Mouse (Mus musculus) layer of hippocampus, adult 18-20 months (tissue): Measurements from ENCODE around the gene Grb10. TPM values are rescaled to one million over a fixed set of nuclear protein-coding genes. Genes with fewer than 3 reads are reported as not detected.
A peak's percentile ranks its signal among the peaks of the same experiment; 100 is the strongest.

ENCODE experiments used
- DNase-seq, 2 experiments: peaks; one replicate each; pipeline ENCODE4 v3.0.0; 2022; ENCODE audit warnings: low spot score in 2 of 2
- total RNA-seq, 2 experiments: library from RNA; stranded (reverse); gene quantifications; 2 replicates each; pipeline ENCODE4 v1.2.3; 2021

Grb10 gene
- total RNA-seq, 2 experiments from 2014 or later: 27.5 to 30.9 TPM

DNA sequence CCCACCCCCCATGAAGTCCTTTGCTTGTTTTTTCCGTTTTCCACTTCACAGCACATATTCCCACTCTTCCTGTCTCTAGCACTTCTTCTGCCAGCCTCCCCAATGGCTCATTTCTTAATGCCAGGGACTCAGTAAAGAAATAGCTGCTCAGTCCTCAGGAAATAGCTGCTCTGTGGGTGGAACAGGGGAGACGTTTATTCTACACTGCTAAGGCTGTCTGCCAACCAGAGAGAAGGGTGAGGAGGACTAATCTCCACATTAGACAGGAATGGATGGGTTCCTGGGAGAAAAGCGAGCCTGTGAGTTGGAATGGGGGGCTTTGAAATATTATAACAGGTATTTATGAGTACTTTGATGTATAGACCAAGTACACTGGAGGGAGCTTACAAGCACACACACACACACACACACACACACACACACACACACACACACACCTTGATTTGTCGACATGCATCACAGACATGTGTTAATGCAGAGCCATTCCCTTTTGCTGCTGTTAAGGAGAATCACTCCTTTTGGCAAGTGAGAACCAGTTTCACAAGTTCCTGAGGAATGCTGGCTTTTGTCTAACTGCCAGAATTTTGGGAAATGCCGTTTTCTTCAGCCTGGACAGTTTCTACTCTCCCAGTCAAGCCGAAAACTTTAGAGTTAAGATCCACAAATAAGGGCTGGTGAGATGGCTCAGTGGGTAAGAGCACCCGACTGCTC is 130.6 kb downstream of the Grb10 start:
- DNase-seq: no peak

DNA sequence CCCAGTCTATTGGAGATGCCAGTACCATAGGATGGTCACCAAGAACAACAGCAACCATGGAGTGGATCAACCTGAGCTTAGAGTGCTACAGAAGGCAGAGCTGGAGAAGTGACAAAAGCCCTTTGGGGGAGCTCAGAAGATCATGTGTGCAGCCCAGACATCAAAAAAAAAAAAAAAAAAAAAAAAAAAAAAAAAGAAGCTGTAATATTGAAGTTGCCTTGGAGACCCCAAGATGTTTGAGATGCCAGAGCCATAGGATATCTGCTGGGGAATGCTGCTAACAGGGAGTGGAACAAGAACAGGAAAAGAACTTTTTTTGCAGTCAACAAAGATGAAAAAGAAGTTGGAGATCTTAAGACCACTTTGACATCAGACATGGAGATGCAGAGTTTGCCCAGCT is 133.0 kb downstream of the Grb10 start:
- DNase-seq: no peak

DNA sequence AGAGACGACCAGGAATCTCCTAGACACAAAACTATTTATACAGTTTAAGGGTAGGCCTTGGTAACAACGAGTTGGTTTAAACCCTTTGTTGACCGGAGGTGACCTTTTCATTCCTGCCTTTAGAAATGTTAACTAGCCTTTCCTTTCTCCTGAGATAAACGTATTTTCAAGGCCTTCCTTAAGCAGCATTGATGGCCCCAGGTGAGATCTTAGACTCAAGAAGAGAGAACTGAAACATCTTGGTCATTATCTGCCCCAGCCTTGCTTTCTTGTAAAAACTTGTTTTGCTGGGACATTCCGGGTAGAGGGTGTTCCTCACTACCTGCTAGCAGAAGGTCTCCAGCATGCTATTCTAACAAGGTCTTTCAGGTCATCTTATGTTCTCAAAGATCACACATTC is 133.5 kb downstream of the Grb10 start:
- DNase-seq: no peak

DNA sequence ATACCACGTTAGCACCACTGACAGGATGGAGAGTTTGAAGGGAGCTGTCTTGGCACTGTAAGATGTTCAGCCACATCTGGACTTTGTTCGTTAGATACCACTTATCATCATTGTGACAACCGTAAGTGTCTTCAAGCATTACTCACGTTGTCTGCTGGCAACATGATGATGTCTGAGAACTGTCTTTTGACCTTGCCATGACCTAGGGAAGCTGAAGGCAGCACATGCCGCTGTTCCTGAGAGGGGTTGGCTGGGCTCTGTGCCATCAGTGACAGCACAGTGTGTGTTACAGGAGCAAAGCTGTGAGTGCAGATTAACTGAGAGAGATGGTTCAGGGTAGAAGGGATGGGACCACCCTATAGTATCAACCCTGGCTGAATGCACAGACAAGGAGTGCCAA is 137.0 kb downstream of the Grb10 start:
- DNase-seq: no peak

DNA sequence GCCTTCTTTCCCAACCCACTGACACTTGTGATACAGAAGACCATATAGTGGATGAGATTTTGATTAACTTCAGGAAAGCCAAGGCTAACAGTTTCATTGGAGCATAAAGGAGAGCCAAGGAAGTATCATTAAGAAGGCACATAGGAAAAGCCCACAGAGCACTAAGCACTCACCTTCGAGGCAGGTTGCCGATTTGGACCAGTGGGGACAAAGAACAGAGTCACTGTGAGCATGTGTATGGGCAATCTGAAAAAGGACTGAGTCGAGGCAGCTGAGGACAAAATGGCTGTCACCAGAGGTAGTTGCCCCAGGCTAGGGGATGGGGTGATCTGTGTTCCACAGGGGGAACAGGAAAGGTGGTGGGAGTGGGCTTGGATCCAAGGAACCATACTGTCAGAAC is 140.0 kb downstream of the Grb10 start:
- DNase-seq: no peak

DNA sequence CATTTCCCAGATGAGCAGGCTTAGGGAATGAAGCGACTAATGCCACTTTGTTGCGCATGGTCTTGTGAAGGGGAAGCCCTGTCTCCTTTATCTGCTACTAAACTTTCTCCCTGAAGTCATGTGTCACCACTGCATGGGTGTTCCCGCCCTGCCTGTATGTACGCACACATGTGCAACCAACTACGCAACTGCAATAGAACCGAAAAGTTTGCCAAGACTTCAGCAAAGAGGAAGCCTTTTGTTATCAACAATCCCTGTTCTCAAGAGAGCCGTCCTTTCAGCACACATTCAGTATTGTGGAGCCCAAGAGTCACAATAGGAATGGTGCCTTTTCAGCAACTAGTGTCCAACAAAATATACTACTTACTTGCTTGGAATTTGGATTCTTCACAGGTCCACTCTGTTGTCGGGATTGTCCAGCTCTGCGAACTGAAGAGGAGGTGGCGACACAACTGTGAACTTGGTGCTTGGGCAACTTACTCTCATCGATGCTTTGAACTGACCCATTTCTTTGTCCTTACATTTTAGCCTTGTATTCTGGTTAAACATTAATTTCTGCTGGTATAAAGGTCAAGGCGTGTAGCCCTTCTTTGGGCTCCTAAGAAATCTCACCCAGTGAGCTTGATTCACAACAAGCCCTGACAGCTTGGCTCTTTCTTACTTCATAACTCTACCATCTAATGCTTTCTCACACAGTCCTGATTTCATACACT is 140.7 kb downstream of the Grb10 start, which contains the start of gene Ddc:
Gene Ddc, minus strand, starts transcription at position 500 of the 713 bp plus-strand sequence.
- DNase-seq: no peak

DNA sequence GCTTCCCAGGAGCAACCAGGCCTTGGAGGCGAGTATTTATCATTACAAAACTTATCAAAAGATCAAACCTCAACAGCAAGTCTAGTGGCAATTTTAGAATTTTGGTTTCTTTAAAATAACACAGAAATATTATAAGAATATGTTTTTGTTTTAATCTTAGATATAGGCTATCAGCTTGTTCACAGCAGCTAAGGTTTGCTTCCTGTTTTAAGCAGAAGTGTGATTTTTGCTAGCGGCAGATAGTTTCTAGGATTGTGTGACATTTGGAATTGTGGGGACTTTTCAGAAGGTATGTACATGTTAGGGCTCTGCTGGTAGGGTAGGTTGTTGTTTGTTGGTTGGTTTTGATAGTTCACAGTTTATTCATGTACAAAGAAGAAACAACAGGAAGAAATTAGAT is 143.0 kb downstream of the Grb10 start:
- DNase-seq: no peak

DNA sequence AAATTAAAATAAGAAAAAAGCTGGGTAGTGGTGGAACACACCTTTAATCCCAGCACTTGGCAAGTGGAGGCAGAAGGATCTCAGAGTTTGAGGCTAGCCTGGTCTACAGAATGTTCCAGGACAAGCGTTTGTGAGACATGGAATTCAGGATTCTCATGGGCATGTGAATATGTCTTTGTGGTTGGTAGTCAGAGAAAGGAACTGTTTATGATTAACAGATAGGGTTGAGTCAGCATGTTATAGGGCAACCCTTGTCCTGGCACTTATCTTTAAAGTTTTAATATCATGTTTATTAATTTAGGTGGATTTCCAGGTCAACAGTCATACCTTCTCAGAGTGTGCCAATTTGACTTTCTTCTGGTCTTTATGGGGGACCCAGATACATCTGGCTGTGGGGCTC is 144.7 kb downstream of the Grb10 start:
- DNase-seq: no peak

DNA sequence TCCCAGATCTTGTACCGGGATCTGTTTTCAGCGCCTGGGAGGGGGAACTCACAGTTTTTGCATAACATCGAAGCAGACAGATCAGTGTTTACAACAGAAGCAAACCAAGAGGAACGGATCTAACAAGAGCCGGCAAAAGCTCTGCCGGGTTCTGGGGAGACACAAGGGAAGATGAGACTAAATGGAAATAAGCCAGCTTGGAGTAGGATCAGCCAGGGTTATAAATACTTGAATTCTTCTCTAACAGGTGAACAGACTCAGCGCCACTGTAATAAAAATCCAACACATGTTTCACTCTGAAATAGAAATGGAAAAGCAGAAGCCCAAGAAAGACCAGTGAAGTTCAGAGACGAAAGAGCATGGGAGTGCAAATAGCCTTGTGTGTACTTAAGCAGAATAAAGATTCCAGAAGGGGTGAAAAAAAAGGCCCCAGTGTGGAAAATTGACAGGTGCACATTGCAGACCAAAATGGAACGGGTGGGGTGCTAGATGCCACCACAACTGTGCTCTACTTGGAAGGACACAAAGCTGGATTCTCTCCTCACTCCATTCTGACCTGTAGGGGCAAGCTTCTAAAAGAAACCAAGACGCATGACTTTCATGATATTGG is 145.4 kb downstream of the Grb10 start:
- no peak for DNase-seq

DNA sequence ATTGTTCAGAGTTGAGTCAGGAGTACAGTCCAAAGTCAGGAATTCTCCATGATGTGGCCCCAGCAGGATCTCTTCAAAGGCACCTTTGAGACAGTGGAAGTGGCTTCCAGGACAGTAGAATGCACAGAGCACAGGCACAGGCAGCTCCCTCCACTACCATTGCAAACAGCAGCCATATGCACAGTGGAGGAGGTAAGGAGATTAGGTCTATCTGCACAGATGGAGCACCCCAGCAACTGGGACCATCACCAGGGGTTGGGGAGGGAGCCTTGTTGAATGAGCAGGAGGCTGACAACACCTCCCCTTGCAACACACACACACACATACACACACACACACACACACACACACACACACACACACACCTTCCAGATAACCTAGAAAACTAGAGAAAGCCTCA is 146.7 kb downstream of the Grb10 start:
- DNase-seq: peak in 1 of 2 experiments; percentile 21

DNA sequence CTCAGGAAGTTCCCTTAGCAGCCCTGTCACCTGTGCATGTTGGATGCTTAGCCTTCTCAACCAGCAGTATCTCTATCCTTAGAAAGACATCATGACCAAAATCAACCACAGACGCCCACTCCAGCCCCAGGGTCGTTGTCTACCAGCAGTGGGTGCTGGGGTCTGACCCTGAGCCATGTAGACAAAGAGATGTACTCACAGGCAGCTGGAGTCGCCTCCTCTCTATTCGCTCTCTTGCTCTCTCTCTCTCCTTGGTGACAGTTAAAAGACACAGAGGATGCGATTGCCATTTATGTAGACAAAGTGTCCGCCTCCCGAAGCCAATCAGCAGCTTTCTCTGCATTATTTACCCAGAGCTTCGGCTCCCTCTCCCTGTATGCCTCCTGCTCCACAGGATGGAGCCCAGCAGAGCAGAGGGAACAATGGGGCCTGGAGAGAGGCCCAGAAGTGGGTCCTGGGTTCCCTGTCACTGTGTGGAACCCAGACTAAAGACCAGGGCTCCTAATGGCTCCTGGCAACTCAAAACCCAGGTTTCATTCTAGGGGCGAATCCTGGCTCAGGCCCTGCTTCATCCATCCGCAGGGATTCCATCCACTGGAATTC is 148.2 kb downstream of the Grb10 start:
- DNase-seq: peak in 1 of 2 experiments; percentile 36

DNA sequence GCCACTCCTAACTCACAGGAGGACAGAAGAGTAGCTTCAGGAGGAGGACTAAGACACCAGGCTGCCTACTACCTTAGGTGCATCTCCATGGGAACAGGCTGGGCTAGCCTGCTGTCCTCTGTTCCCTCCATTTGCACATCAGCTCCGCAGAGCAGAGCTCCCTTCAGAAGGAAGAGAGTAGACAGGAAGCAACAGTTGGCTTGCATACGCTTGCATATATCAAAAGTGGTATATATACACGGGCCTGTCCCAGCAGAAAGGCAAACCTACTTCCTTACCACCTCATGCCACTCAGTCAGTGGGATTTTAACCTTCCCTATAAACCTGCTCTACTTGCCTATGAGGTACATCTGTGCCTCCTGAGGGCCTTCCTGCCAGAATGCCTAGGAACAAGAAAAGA is 149.8 kb downstream of the Grb10 start:
- no peak for DNase-seq

DNA sequence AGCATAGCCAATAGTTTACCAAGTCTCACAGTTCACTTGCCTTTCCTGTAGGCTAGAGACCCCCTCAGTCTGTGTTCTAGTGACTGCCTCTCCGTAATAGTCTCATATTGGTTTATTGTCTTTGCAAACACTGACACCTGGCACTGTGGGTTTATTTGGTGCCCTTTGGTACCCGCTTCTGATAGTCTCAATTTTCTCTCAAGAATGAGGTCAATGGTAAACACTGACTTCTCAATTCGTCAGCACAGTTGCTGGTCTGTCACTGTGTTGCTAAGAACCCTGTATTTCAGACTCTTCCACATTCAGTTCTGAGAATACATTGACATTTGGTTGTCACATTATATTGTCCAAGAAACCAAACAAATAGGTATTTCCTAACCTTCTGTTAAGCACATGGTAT is 150.4 kb downstream of the Grb10 start:
- DNase-seq: no peak

DNA sequence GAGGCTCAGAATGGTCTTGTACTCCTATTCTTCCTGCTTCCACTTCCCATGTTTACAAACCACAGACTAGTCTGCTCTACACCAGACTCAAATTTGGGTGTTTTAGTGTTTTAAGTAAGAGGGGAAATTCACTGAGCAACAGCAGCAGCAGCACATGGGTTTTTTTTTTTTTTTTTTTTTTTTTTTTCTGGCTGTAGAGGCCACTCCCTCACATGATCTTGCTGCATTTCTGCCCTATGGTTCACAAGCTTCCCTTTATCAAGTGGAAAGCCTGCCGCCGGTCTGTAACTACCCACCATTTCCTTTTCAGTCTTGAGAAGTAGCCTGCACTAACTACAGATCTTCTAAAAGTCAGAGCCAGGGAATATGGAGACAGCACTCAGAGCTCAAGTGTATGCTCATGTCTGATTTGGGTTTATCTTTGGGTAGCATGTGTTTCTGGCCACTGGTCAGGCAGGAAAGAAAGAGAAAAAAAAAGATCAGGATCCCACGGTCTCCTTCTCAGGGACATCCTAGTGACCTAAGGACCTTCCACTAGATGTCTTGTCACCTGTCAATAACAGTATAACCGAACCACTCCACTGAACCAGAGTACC is 152.0 kb downstream of the Grb10 start:
- DNase-seq: no peak

DNA sequence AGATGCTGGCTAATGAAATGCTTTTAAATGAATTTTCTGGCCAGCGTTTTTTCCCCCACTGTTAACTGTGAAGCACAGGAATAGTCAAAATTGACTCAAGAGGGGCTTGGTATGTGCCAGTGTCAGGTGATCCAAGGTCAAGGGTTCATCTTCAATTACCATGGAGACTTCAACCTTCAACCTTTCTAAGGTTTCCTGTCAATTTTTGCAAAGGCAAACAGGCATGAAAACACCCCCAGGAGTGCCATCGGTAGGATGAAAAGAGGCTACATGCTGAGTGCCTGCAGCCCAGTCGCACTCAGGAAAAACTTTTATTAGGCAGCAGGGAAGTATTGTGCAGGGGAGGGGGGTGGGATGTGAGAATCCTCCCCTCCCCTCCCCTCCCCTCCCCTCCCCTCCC is 152.6 kb downstream of the Grb10 start:
- DNase-seq: no peak

DNA sequence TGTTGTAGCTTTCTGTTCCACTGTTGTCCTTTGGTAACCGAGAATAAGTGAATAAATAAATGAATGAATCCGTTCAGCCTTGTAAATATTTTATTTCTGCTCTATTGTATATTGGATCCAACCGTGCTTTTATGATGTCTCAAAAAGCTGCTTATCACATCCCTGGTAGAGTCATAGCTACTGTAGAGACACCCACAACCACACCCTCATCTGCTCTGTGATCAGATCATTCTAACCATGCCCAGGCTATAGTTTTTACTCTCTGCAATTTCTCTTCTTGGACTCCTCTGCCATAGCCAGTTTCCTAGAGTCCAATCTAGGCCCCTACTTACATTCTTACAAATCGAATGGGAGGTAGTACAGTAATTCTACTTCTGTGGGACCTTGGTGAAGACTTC is 153.2 kb downstream of the Grb10 start:
- no peak for DNase-seq

DNA sequence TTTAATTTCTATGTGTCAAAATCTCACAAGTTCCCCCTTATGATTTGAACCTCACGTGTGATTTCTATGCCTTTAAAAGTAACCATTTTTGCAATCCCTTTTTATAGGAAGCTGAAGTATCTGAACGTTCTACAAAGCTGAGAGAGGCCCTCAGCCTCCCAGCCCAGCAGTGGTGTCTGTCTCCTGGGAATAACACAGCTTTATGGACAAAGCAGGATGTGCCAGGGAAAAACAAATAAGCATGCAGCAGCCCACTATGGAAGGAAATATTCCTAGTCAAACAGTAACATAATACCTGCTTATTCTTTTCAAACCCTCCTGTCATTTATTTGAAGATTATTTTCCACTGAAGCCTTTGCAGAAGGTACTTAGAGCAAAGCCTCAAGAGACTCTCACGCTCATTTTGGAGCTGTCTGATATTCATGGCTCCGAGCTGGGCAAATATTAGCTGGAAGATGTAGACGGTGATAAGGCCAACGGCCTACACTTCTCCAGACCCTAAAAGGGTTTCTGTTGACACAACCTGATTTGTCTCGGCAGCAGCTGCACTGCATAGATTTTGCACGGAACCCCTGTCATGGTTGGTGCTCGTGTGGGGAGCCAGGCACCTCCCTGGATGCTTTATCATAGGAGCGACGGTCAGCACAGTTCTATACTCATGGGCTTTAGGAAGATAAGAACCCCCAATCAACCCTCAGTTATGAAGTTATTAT is 153.8 kb downstream of the Grb10 start:
- DNase-seq: no peak

DNA sequence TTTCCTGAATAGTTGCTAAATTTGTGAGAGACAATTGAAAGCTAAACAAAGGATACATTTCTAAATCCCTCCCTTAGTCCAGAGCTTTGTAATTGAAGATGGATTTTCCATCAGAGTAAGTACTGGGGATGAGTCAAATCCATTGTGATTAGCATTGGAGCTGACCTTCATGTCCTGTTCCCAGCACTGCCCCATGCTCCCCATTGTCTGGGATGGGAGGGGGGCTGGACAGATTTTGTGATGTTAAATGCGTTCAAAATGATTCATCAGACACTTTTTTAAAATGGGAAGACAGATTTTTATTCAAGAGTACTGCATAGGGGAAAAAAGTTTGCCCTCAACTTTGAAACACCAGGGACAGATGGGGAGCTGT is 156.7 kb downstream of the Grb10 start:
- DNase-seq: no peak

DNA sequence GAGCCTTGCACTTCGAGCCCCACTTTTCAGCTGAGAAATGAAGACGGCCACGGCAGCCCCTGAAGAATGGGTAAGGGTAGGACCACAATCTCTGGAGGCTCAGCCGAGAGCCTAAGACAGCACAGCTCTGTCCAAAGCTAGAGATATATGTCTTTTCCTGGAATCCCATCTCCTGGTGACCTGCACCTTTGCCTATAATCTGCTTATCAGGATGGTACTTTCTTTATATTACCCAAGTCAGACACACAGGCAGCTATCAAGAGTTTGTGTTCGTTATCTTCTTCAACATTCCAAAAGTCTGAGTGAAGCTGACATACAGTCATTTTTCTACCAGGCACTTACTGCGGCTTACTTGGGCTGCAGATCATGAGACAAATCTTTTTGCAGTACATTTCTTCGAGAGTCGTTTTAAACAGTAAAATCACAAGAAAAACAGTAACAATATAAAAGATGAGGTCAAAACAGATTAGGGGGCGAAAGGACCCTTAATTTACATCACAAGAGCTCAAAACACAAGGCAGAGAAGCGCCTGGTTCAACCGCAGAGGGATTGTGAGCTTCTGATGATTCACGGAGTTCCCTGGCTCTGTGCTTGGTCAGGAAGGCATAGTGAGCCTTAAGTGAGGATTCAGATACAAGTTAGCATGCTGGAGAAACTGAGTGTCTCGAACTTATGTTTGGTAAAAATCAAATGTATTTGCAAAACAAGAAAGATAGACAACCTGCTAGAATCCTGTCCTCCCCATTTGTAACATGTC is 157.3 kb downstream of the Grb10 start:
- no peak for DNase-seq
